Mouse (Mus musculus): ENCODE data around the gene Mprip. TPM values are rescaled to one million over a fixed set of nuclear protein-coding genes. Genes with fewer than 3 reads are reported as not detected.

Gene Mprip
- polyA plus RNA-seq, 1 experiment from 2014 or later, result 77.4 TPM

DNA sequence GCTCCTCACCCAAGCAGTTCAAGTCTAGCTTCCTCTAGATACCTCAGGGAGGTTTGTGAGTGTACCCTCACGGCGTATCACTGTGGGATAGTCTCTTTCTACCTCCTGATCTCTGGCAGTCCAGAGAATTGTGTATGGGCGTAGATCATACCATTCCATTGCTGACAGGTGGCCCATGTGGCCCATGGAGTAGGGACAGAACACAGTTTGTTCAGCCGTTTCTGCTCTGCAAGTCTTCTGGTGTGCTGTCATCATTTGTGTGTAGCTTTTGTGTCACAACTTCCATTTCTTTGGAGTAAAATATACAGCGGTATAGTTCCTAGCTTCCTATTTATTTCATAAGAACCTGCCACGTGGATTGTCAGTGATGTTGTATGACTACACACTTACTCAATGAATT is 23.9 kb downstream of the Mprip start:
- ATAC-seq (replicated peaks), result no peak
- 96% methylated on average over 6 of the region's 6 CpGs for WGBS
- H3K9me3 ChIP-seq, result no peaks in the 10 kb centered on the region
- no peak overlapping the region for H3K4me3 ChIP-seq
- no peak overlapping the region for H3K9ac ChIP-seq (replicated peaks)
- H3K27me3 ChIP-seq, result no peaks in the 10 kb centered on the region
- H3K4me1 ChIP-seq, result no peaks in the 10 kb centered on the region
- H3K4me2 ChIP-seq (replicated peaks), result no peak overlapping the region
- H3K27ac ChIP-seq (replicated peaks), result no peak overlapping the region
- no peaks in the 10 kb centered on the region for H3K36me3 ChIP-seq

DNA sequence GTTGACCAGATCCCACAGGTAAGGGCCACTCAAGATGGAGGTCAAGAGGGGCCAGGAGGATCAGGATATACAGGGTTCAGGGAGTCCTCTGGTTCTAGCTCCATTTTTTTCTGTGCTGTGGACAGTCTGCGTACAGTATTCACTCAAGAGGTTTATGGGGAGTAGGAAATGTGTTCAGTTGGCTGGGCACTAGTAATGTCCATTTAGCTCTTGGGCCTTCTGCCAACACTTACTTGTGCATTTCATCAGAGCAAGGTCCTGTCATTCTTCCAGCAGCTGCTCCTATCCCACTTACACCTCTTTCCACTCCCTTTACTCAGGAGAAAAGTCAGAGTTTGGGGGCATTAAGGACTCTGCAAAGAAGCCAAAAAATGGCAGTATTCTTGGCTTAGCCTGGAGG is 33.4 kb downstream of the Mprip start:
- Histone ChIP-seq H3K27me3 (no peaks in the 10 kb centered on the region), H3K27ac (replicated peaks) (no peak overlapping the region), H3K9me3 (no peaks in the 10 kb centered on the region), H3K9ac (replicated peaks) (no peak overlapping the region), H3K4me3 (no peak overlapping the region), H3K36me3 (peaks cover 19% of the 10 kb centered on the region), H3K4me1 (peaks cover 10% of the 10 kb centered on the region), H3K4me2 (replicated peaks) (no peak overlapping the region)
- 56% methylated on average over 1 of the region's 1 CpGs for WGBS
- ATAC-seq (replicated peaks), result no peak

DNA sequence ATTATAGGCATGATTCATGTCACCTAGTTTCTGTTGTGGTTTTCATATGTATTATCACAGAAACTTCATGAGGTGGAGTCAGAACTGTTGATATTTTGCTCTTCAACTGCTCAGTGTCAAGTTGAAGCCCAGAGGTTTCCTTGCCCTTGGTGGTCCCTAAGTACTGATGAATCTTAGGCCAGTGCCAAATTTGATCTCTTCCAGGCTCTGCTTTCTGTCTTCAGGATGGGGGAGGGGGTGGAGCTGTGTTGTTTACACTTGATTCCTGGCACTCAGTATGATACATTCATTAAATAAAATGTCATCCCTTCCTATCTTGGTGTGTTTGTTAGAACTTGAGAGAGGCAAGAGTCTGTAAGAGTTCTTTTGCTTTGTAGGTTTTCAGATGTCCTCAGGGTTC is 34.4 kb downstream of the Mprip start:
- H3K27me3 ChIP-seq, result no peaks in the 10 kb centered on the region
- H3K4me2 ChIP-seq (replicated peaks), result no peak overlapping the region
- no peaks in the 10 kb centered on the region for H3K9me3 ChIP-seq
- no peak overlapping the region for H3K4me3 ChIP-seq
- no peak overlapping the region for H3K27ac ChIP-seq (replicated peaks)
- H3K4me1 ChIP-seq, result peaks cover 10% of the 10 kb centered on the region
- no peak overlapping the region for H3K9ac ChIP-seq (replicated peaks)
- ATAC-seq (replicated peaks), result no peak
- H3K36me3 ChIP-seq, result peaks cover 23% of the 10 kb centered on the region

DNA sequence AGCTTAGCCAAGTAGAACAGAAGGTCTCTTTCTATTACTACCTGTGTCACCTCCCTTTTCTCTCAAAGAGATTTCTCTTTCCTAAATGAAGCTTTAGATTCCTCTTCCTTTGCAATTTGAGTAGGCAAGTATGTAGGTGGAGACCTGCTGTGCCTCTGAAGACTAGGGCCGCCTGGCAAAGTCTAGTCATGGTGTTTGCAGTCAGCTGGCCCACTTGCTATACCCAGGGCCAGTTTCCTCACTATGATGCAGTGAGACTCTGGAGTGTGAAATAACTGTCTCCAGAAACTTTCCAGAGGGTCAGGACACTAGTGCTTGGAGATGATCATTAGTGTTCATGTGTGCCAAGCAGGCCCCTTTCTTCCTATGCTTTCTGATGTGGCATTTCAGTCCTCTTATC is 36.5 kb downstream of the Mprip start:
- Histone ChIP-seq H3K9ac (replicated peaks) (no peak overlapping the region), H3K27me3 (no peaks in the 10 kb centered on the region), H3K27ac (replicated peaks) (no peak overlapping the region), H3K36me3 (peaks cover 26% of the 10 kb centered on the region), H3K9me3 (no peaks in the 10 kb centered on the region), H3K4me3 (no peak overlapping the region), H3K4me2 (replicated peaks) (no peak overlapping the region), H3K4me1 (peaks cover 10% of the 10 kb centered on the region)
- no peak for ATAC-seq (replicated peaks)
- WGBS, result 91% methylated on average over 1 of the region's 1 CpGs

DNA sequence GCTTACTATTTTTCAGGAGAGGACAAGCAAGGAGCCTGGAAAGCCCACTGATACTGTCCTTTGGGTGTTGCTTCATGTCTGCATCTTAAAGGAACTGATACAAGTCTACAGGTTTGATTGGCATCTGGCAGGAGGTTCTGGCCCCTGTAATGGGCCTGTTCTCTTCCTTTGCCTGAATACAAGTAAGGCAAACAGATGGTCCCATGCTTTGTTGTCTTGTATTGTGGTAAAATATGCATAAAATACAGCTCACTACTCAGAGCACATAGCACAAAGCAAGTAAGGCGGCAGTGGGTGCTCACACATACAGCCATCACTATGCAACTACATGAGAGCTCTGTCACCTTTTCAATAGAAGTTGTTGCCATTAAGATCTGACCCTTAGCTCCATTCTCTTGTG is 39.7 kb downstream of the Mprip start:
- Histone ChIP-seq H3K36me3 (peaks cover 26% of the 10 kb centered on the region), H3K9ac (replicated peaks) (no peak overlapping the region), H3K4me2 (replicated peaks) (no peak overlapping the region), H3K27ac (replicated peaks) (peak overlapping the region; percentile 42; the same call in 1 of the 2 replicates), H3K27me3 (no peaks in the 10 kb centered on the region), H3K9me3 (no peaks in the 10 kb centered on the region), H3K4me1 (peaks cover 5% of the 10 kb centered on the region), H3K4me3 (no peak overlapping the region)
- no peak; the same call in 1 of the 2 replicates for ATAC-seq (replicated peaks)
- WGBS, result 55% methylated on average over 1 of the region's 1 CpGs

DNA sequence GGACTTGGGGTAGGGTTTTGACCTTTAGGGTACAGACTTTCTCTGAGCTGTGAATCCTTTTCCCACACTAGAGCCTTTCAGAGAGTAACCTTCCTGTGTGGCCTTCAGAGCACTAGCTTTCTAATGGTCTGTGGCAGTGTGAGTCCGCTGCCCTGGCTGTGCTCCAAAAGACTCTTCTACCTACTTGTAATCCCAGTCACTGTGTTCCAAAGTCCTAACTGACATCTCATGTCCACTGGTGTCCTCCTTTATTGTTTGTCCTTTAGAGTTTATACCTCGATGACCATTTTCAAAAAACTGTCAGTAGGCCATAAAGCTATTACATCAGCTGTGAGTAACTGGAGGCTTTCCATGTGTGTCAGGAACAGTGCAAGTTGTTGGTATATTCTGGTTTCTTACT is 44.0 kb downstream of the Mprip start:
- WGBS, result 77% methylated on average over 2 of the region's 2 CpGs
- no peak for ATAC-seq (replicated peaks)
- H3K36me3 ChIP-seq, result peaks cover 3% of the 10 kb centered on the region; the same call in 1 of the 2 replicates
- H3K4me1 ChIP-seq, result peaks cover 27% of the 10 kb centered on the region
- H3K9ac ChIP-seq (replicated peaks), result no peak overlapping the region
- no peak overlapping the region for H3K4me2 ChIP-seq (replicated peaks)
- H3K27ac ChIP-seq (replicated peaks), result no peak overlapping the region
- H3K27me3 ChIP-seq, result no peaks in the 10 kb centered on the region
- H3K9me3 ChIP-seq, result no peaks in the 10 kb centered on the region
- no peak overlapping the region for H3K4me3 ChIP-seq

DNA sequence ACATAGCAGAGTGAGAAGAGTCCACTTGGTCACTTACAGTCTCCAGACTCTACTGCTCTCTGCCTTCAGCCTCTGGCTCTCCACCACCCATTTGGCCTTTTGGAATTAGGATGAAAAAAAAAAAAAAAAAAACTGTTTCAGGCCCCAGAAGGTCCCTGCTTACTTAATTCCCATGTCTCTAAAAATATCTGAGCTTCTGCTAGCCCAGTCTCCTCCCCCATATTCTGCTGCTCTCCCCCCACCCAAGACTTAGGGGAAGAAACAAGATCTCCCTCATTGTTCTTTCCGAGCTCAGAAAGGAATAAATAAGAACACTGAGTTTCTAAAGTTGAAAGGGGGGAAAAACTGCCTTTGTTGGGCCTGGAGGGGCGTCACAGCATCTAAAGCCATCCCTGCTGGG is 46.4 kb downstream of the Mprip start:
- no peaks in the 10 kb centered on the region for H3K9me3 ChIP-seq
- H3K4me3 ChIP-seq, result no peak overlapping the region
- H3K27me3 ChIP-seq, result no peaks in the 10 kb centered on the region
- H3K27ac ChIP-seq (replicated peaks), result peak overlapping the region; percentile 92
- H3K4me2 ChIP-seq (replicated peaks), result peak overlapping the region; percentile 34
- H3K4me1 ChIP-seq, result peaks cover 27% of the 10 kb centered on the region
- H3K9ac ChIP-seq (replicated peaks), result no peak overlapping the region
- peak; percentile 26; the same call in 1 of the 2 replicates for ATAC-seq (replicated peaks)
- WGBS, result 6% methylated on average over 2 of the region's 2 CpGs
- H3K36me3 ChIP-seq, result no peaks in the 10 kb centered on the region

DNA sequence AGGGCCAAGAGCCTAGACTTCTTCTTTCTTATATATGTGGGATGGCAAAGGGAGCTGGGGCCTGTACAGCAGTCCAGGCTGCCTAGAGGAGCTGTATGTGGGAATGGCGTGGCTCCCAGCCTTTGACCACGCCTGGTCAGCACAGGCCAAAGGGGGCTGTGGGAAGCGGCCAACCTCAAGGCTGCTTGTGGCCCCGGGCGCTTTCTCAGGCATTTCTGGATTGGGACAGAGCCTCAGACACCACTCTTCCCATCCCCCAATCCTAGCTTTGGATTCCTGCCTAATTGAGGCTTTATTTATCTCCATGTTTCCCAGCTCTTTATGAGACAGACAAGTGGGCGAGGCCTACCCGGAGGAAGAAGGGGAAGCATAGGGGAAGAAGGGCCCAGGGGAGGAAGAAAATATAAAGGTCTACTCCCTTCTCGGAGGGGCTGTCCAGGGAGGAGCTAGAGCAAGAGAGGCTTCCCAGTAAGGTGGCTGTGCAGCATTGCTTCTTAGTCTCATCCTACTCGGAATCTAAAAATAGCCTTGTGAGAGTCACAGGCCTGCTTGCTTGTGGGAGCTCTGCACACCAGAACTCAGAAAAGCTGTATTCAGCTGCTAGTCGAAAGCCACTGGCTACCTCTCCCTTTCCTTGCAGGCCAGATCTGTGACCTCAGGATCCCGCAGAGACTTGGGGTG is 47.0 kb downstream of the Mprip start:
- ATAC-seq (replicated peaks), result peak; percentile 85
- Histone ChIP-seq H3K9me3 (no peaks in the 10 kb centered on the region), H3K36me3 (no peaks in the 10 kb centered on the region), H3K4me3 (no peak overlapping the region), H3K9ac (replicated peaks) (peak overlapping the region; percentile 27), H3K4me1 (peaks cover 27% of the 10 kb centered on the region), H3K27ac (replicated peaks) (peak overlapping the region; percentile 92), H3K4me2 (replicated peaks) (peak overlapping the region; percentile 34), H3K27me3 (no peaks in the 10 kb centered on the region)
- WGBS, result 9% methylated on average over 11 of the region's 11 CpGs

DNA sequence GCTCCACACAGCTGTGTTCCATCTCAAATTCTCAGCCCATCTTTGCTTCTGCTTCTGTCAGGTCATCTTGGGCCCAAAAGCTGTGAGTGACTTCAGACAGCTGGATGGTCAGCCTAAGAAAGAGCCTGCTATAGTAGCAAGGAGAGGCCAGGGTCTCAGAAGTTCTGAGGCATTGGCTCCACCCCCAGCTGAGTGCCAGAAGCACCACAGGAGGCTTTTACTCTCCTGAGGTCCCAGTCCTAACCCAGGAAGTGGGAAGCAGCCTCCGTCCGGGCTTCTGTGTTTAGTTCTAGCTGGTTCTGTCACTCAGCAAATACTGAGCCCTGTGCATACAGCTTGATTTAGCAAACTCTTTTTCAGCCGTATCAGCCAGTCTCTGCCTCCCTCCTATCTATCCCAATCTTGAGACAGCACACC is 54.3 kb downstream of the Mprip start:
- Histone ChIP-seq H3K4me2 (replicated peaks) (no peak overlapping the region), H3K9ac (replicated peaks) (no peak overlapping the region), H3K9me3 (no peaks in the 10 kb centered on the region), H3K36me3 (no peaks in the 10 kb centered on the region), H3K4me1 (0 out of 2 replicates have a peak, but pooled peaks cover 2% of the 10 kb centered on the region), H3K4me3 (no peak overlapping the region), H3K27ac (replicated peaks) (no peak overlapping the region), H3K27me3 (no peaks in the 10 kb centered on the region)
- no peak for ATAC-seq (replicated peaks)
- WGBS, result 80% methylated on average over 3 of the region's 3 CpGs

DNA sequence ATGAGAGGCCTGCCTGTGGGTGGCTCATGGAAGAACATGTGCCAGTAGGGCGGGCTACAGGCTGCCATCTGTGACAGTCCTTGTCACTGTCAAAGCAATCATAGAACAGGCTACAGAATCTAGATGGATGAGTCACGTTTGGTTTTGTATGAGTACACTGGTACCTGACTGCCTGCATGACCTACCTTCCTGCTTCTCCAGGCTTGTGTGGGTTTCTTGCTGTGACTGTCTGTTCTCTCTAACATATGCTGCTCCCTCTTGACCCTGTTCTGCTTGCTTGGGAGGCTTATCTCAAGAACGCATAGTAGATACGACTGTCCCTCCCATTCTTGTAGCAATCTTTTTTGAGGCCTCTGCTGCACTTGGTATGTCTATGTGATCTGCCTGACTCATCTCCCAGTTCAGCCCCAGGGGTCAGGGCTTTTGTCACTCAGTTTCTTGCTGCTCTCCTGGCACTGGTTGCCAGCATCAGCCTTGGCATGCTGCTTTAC is 56.7 kb downstream of the Mprip start:
- 85% methylated on average over 4 of the region's 4 CpGs for WGBS

DNA sequence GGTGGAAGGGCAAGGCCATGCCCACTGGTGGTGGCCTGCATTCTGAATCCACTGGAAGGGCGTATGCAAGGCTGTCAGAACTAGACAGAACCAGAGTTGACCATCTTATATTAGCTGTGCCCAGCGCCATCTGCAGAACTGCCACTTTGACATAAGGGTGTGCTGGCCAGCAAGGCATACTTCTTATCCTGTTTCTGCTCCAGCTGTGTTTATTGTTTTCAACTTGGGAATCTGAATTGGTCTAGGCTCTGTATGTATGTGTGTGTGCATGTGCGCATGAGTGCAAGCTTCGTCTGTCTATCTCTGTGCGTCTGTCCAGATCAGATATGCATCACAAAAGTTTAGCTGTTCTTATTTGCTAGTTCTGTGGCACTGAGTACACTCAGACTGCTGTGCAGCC is 58.1 kb downstream of the Mprip start:
- 0 out of 2 replicates have a peak, but pooled peaks cover 2% of the 10 kb centered on the region for H3K4me1 ChIP-seq
- H3K4me3 ChIP-seq, result no peak overlapping the region
- H3K9me3 ChIP-seq, result no peaks in the 10 kb centered on the region
- H3K9ac ChIP-seq (replicated peaks), result no peak overlapping the region
- no peak for ATAC-seq (replicated peaks)
- H3K4me2 ChIP-seq (replicated peaks), result no peak overlapping the region
- H3K27ac ChIP-seq (replicated peaks), result no peak overlapping the region
- H3K27me3 ChIP-seq, result no peaks in the 10 kb centered on the region
- 78% methylated on average over 5 of the region's 5 CpGs for WGBS
- no peaks in the 10 kb centered on the region for H3K36me3 ChIP-seq

More for the DNA sequence above, 56.7 kb downstream of the Mprip start:
- H3K27ac ChIP-seq (replicated peaks), result no peak overlapping the region
- no peak overlapping the region for H3K4me3 ChIP-seq
- H3K9me3 ChIP-seq, result no peaks in the 10 kb centered on the region
- H3K4me1 ChIP-seq, result 0 out of 2 replicates have a peak, but pooled peaks cover 2% of the 10 kb centered on the region
- H3K36me3 ChIP-seq, result no peaks in the 10 kb centered on the region
- no peak for ATAC-seq (replicated peaks)
- H3K9ac ChIP-seq (replicated peaks), result no peak overlapping the region
- H3K27me3 ChIP-seq, result no peaks in the 10 kb centered on the region
- H3K4me2 ChIP-seq (replicated peaks), result no peak overlapping the region

DNA sequence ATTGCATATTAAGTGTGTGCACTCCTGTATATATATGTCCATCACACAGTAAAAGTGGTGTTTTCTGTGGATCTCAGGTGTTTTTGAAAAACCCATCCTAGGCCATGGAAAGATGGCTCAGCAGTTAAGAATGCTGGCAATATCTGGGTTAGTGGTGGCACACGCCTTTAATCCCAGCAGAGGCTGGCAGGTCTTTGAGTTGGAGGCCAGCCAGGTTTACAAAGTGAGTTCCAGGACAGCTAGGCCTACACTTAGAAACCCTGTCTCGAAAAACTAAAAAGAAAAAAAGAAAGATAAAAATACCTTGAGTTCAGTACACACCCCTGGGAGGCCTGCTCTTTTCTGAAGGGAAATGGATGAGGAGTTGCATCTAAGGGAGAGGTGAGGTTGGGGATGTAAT is 60.3 kb downstream of the Mprip start:
- H3K27me3 ChIP-seq, result no peaks in the 10 kb centered on the region
- no peaks in the 10 kb centered on the region for H3K9me3 ChIP-seq
- no peaks in the 10 kb centered on the region for H3K36me3 ChIP-seq
- H3K4me3 ChIP-seq, result no peak overlapping the region
- 49% methylated on average over 2 of the region's 2 CpGs for WGBS
- ATAC-seq (replicated peaks), result no peak
- H3K4me2 ChIP-seq (replicated peaks), result no peak overlapping the region
- 0 out of 2 replicates have a peak, but pooled peaks cover 2% of the 10 kb centered on the region for H3K4me1 ChIP-seq
- H3K9ac ChIP-seq (replicated peaks), result no peak overlapping the region
- H3K27ac ChIP-seq (replicated peaks), result no peak overlapping the region

DNA sequence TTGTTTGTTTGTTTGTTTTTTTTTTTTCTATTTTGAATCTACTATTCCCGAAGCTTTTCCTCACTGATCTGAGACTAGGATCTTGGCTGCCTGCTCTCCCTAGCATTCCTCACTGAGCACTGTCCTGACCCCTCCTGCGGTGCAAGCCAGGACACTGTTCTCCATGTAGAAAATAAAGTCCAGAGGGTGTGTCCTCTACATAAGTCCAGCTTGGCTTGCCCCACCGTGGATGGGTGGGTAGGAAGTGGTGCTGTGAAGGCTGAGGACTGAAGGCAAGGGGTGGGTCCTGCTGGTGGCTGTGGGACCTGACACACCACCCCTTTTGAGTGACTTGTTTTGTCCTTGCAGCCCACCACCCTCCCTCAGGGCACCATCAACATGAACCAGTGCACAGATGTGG is 66.1 kb downstream of the Mprip start:
- Histone ChIP-seq H3K4me1 (no peaks in the 10 kb centered on the region; the same call in 1 of the 2 replicates), H3K27me3 (no peaks in the 10 kb centered on the region), H3K36me3 (peaks cover 7% of the 10 kb centered on the region; the same call in 1 of the 2 replicates), H3K27ac (replicated peaks) (no peak overlapping the region), H3K4me3 (no peak overlapping the region), H3K9me3 (no peaks in the 10 kb centered on the region), H3K4me2 (replicated peaks) (no peak overlapping the region), H3K9ac (replicated peaks) (no peak overlapping the region)
- 89% methylated on average over 3 of the region's 3 CpGs for WGBS
- ATAC-seq (replicated peaks), result no peak

Measured in forebrain, embryonic 15.5 days (tissue).